Mouse (Mus musculus): ENCODE data around the gene Fuk. TPM values are rescaled to one million over a fixed set of nuclear protein-coding genes. Genes with fewer than 3 reads are reported as not detected.
"Not testable (repeated sequence)": the region's sequence is repeated elsewhere in the genome, so short reads cannot be mapped to it uniquely, and the experiment has no call there.

Gene Fuk
- total RNA-seq, 2 experiments from 2014 or later, result 9.4 to 9.5 TPM

GRCm38 (mm10) chr8:110919341-110920031, 17.2 kb upstream of the Fuk start, which contains the start of gene St3gal2:
St3gal2 (plus strand) TSS chr8:110919922.
- peak; percentile 89 to 90 for DNase-seq

GRCm38 (mm10) chr8:110918460-110918859, 16.2 kb upstream of the Fuk start:
- no peak for DNase-seq

- no peak for DNase-seq
Observed at GRCm38 (mm10) chr8:110918027-110918426, 15.7 kb upstream of the Fuk start.

- DNase-seq, result peak; percentile 83 to 84
Observed at GRCm38 (mm10) chr8:110917415-110917814, 15.1 kb upstream of the Fuk start.

GRCm38 (mm10) chr8:110911576-110912570, 9.6 kb upstream of the Fuk start:
- DNase-seq, result no peak

- not testable (repeated sequence) for DNase-seq
Observed at GRCm38 (mm10) chr8:110909850-110910249, 7.6 kb upstream of the Fuk start.

- DNase-seq, result no peak
Observed at GRCm38 (mm10) chr8:110906682-110907081, 4.4 kb upstream of the Fuk start.

- no peak for DNase-seq
Observed at GRCm38 (mm10) chr8:110905404-110905803, 3.1 kb upstream of the Fuk start.

GRCm38 (mm10) chr8:110902579-110902965, 284 bp upstream of the Fuk start:
- no peak for DNase-seq

GRCm38 (mm10) chr8:110901056-110901455, 1.2 kb downstream of the Fuk start:
- DNase-seq, result no peak

GRCm38 (mm10) chr8:110897495-110897894, 4.8 kb downstream of the Fuk start:
- DNase-seq, result no peak

GRCm38 (mm10) chr8:110895812-110896211, 6.5 kb downstream of the Fuk start:
- DNase-seq, result no peak

- DNase-seq, result no peak
Observed at GRCm38 (mm10) chr8:110895254-110895653, 7.0 kb downstream of the Fuk start.

- no peak for DNase-seq
Observed at GRCm38 (mm10) chr8:110894851-110895250, 7.4 kb downstream of the Fuk start.

GRCm38 (mm10) chr8:110892913-110893312, 9.4 kb downstream of the Fuk start:
- no peak for DNase-seq

- DNase-seq, result no peak
Observed at GRCm38 (mm10) chr8:110892040-110892439, 10.2 kb downstream of the Fuk start.

GRCm38 (mm10) chr8:110889904-110890470, 12.3 kb downstream of the Fuk start:
- no peak for DNase-seq

- DNase-seq, result peak in 1 of 2 experiments; percentile 26
Observed at GRCm38 (mm10) chr8:110888860-110889259, 13.4 kb downstream of the Fuk start.

GRCm38 (mm10) chr8:110888441-110888840, 13.8 kb downstream of the Fuk start:
- no peak for DNase-seq

- DNase-seq, result peak in 1 of 2 experiments; percentile 49
Observed at GRCm38 (mm10) chr8:110887551-110887950, 14.7 kb downstream of the Fuk start.

GRCm38 (mm10) chr8:110886634-110887033, 15.7 kb downstream of the Fuk start:
- no peak for DNase-seq

- no peak for DNase-seq
Observed at GRCm38 (mm10) chr8:110883824-110884223, 18.5 kb downstream of the Fuk start.

All from adrenal gland, postnatal 36 days (tissue).